Mouse (Mus musculus) midbrain, postnatal 0 days (tissue): Measurements from ENCODE around the gene Zfp628. TPM values are rescaled to one million over a fixed set of nuclear protein-coding genes. Genes with fewer than 3 reads are reported as not detected.
A peak's percentile ranks its signal among the peaks of the same experiment; 100 is the strongest.

ENCODE experiments used
- ATAC-seq: fragments of 200-750 bp; cut with Nextera tagmentation; 2 replicates; pipeline ENCODE4 v1.8.0; 2017; ENCODE audit warnings: moderate number of reproducible peaks, mild to moderate bottlenecking, moderate TSS enrichment, moderate library complexity; ENCODE audit not compliant: low FRiP score
- DNase-seq: peaks from one replicate; pipeline ENCODE4 v3.0.0-alpha.2; 2015; ENCODE audit warnings: low spot score
- H3K27ac ChIP-seq: fragments of 300-500 bp; sonication (generic); 2 replicates; pipeline ENCODE4 v1.5.1; 2014; ENCODE audit warnings: low read depth, mild to moderate bottlenecking, low read length, mixed read lengths
- H3K27me3 ChIP-seq: fragments of 300-500 bp; sonication (generic); 2 replicates; pipeline ENCODE4 v1.6.1; 2014; ENCODE audit warnings: low read length, control low read depth, mixed read lengths; ENCODE audit not compliant: insufficient read depth
- H3K36me3 ChIP-seq: fragments of 300-500 bp; sonication (generic); 2 replicates; pipeline ENCODE4 v1.6.1; 2014; ENCODE audit warnings: low read length, control low read depth, mixed read lengths; ENCODE audit not compliant: insufficient read depth
- H3K4me1 ChIP-seq: fragments of 300-500 bp; sonication (generic); 2 replicates; pipeline ENCODE4 v1.6.1; 2014; ENCODE audit warnings: mild to moderate bottlenecking, control low read depth, antibody characterized with exemption, low read length, mixed read lengths; ENCODE audit not compliant: insufficient read depth
- H3K4me2 ChIP-seq: fragments of 300-500 bp; sonication (generic); 2 replicates; pipeline ENCODE4 v1.6.1; 2014; ENCODE audit warnings: low read depth, mild to moderate bottlenecking, low read length, mixed read lengths; ENCODE audit not compliant: poor library complexity, severe bottlenecking
- H3K4me3 ChIP-seq: fragments of 300-500 bp; sonication (generic); 2 replicates; pipeline ENCODE4 v1.5.1; 2014; ENCODE audit warnings: low read depth, mild to moderate bottlenecking, low read length, moderate library complexity
- H3K9ac ChIP-seq: fragments of 300-500 bp; sonication (generic); replicated peaks from 2 replicates; pipeline ENCODE4 v1.6.1; 2014; ENCODE audit warnings: mild to moderate bottlenecking, low read length, moderate library complexity, mixed read lengths; ENCODE audit not compliant: poor library complexity, severe bottlenecking
- H3K9me3 ChIP-seq: fragments of 300-500 bp; sonication (generic); 2 replicates; pipeline ENCODE4 v1.6.1; 2016; ENCODE audit warnings: low read length, control low read depth
- CTCF ChIP-seq: IDR thresholded peaks from 2 replicates; pipeline ENCODE4 v1.5.1; 2016; ENCODE audit warnings: antibody characterized with exemption, mild to moderate bottlenecking
- WGBS: fragments of 180-500 bp; shearing (Covaris S2); extraction: QIAGEN DNeasy Blood & Tissue Kit; methylation state at CpG from one replicate; pipeline ENCODE4 v1.1.7; 2014; 5-methylcytosine and 5-hydroxymethylcytosine counted together
- polyA plus RNA-seq: library from polyadenylated mRNA; unstranded; fragments of >200 nt; fragmentation: Nextera tagmentation; extraction: Ambion mirVana; gene quantifications from 2 replicates; pipeline ENCODE4 v1.2.1, GENCODE M21; 2015
- total RNA-seq: library from RNA; depleted of rRNA; stranded (reverse); fragments of >200 nt; gene quantifications from 2 replicates; pipeline ENCODE4 v1.2.3, GENCODE M21; 2014; rRNA removed

Zfp628 gene
- total RNA-seq, result 10.6 and 12.3 TPM in 2 replicates
- 5.1 and 5.6 TPM in 2 replicates for polyA plus RNA-seq

- WGBS, result under 1% methylated on average over 34 of the region's 56 CpGs
- ATAC-seq, result peak; percentile 91
- Histone ChIP-seq H3K4me1 (peaks cover 8% of the 10 kb centered on the region; the same call in 1 of the 2 replicates), H3K4me3 (peak within 1 kb of the TSS; percentile 57), H3K27me3 (no peaks in the 10 kb centered on the region), H3K4me2 (peak within 1 kb of the TSS; percentile 44), H3K9ac (peak within 1 kb of the TSS; percentile 74), H3K9me3 (no peaks in the 10 kb centered on the region), H3K36me3 (peaks cover 18% of the 10 kb centered on the region), H3K27ac (peak within 1 kb of the TSS; percentile 98)
- no peak for TF ChIP-seq CTCF
- DNase-seq, result peak; percentile 97
These were observed at the start of gene Zfp628 for GRCm38 (mm10) chr7:4915007-4915665. Gene Zfp628 (plus strand): TSS chr7:4915217.

- 2% methylated on average over 40 of the region's 40 CpGs for WGBS
- ATAC-seq, result peak; percentile 100
These were observed 49.2 kb upstream of the Zfp628 start for GRCm38 (mm10) chr7:4865579-4866493.

DNA sequence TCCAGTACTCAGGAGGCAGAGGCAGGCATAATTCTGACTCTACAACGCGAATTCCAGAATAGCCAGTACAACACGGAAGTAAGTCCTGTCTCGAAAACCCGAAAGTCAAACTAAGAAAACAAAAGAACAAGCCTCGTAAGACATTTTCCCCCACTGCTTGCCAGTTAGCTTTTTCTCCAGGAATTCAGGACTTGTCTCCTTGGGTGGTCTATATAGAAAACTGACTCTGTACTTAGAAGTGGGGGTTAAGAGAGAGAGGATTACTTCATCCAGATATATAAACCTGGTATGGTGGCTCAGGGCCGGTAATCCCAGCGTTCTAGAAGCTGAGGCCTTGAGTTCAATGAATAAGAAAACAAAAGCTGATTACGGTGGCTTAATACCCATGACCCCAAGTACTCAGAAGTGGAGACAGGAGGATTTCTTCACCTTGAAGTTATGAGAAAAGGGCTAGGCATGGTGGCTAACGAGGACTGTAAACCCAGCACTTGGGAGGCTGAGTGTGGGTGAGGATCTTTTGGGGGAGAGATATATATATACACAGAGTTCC, 48.3 kb upstream of the Zfp628 start:
- 20% methylated on average over 10 of the region's 10 CpGs for WGBS

More at GRCm38 (mm10) chr7:4865579-4866493, 49.2 kb upstream of the Zfp628 start:
- Histone ChIP-seq H3K4me3 (peak overlapping the region; percentile 44), H3K27ac (peak overlapping the region; percentile 57), H3K9ac (peak overlapping the region; percentile 59), H3K4me2 (peak overlapping the region; percentile 68), H3K9me3 (no peaks in the 10 kb centered on the region), H3K36me3 (no peaks in the 10 kb centered on the region), H3K4me1 (no peaks in the 10 kb centered on the region), H3K27me3 (no peaks in the 10 kb centered on the region)
- DNase-seq, result peak; percentile 98
- no peak for TF ChIP-seq CTCF

DNA sequence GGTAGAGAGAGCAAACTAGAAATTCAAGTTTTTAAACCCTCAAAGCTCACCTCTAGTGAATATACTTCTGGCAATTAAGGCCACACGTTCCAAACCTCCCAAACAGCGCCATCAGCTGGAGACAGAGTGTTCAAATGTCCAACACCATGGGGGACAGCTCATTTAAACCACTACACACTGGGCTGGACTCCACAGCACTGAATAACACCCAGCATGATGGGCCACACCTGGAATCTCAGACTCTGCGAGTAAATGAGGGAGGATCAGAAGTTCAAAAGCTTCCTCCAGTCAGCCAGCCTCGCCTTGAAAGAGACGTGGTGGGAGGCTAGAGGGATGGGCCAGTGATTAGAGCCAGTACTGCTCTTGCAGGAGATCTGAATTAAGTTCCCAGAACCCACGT, 44.9 kb upstream of the Zfp628 start, which contains the start of gene Isoc2b:
TSS of gene Isoc2b (minus strand) at position 126 of the 400 bp plus-strand sequence.
- Histone ChIP-seq H3K4me3 (no peak within 1 kb of the TSS), H3K36me3 (no peaks in the 10 kb centered on the region), H3K9ac (no peak within 1 kb of the TSS), H3K4me1 (no peaks in the 10 kb centered on the region), H3K9me3 (no peaks in the 10 kb centered on the region), H3K27ac (no peak within 1 kb of the TSS), H3K4me2 (no peak within 1 kb of the TSS), H3K27me3 (no peaks in the 10 kb centered on the region)
- TF ChIP-seq CTCF, result no peak
- ATAC-seq (no peak), DNase-seq (no peak)
- 52% methylated on average over 6 of the region's 6 CpGs for WGBS

More for the DNA sequence above, 48.3 kb upstream of the Zfp628 start:
- H3K9ac ChIP-seq, result peak overlapping the region; percentile 59
- H3K9me3 ChIP-seq, result no peaks in the 10 kb centered on the region
- peak overlapping the region; percentile 68 for H3K4me2 ChIP-seq
- no peaks in the 10 kb centered on the region for H3K36me3 ChIP-seq
- H3K27me3 ChIP-seq, result no peaks in the 10 kb centered on the region
- no peaks in the 10 kb centered on the region for H3K4me1 ChIP-seq
- H3K4me3 ChIP-seq, result peak overlapping the region; percentile 44
- no peak for ATAC-seq
- TF ChIP-seq CTCF, result no peak
- DNase-seq, result no peak
- H3K27ac ChIP-seq, result peak overlapping the region; percentile 57

- H3K27me3 ChIP-seq, result no peaks in the 10 kb centered on the region
- H3K9me3 ChIP-seq, result no peaks in the 10 kb centered on the region
- peak within 1 kb of the TSS; percentile 67 for H3K4me2 ChIP-seq
- peak within 1 kb of the TSS; percentile 55 for H3K27ac ChIP-seq
- peak within 1 kb of the TSS; percentile 52 for H3K9ac ChIP-seq
- no peak for TF ChIP-seq CTCF
- H3K4me3 ChIP-seq, result peak within 1 kb of the TSS; percentile 49
- DNase-seq (peak; percentile 95), ATAC-seq (peak; percentile 99)
- H3K36me3 ChIP-seq, result no peaks in the 10 kb centered on the region
- 1% methylated on average over 22 of the region's 22 CpGs for WGBS
- no peaks in the 10 kb centered on the region for H3K4me1 ChIP-seq
These were observed 38.2 kb upstream of the Zfp628 start, which contains the start of gene Isoc2a for GRCm38 (mm10) chr7:4876753-4877221. Gene Isoc2a (plus strand): TSS chr7:4877153.
